Mouse (Mus musculus) B cell, adult 2 months (primary cell): ENCODE data around the gene Slc17a7.
"Not testable (repeated sequence)": the region's sequence is repeated elsewhere in the genome, so short reads cannot be mapped to it uniquely, and the experiment has no call there.

Source experiments
- DNase-seq, 2 experiments: peaks; one replicate each; pipeline ENCODE4 v3.0.0; 2022

Slc17a7 gene

GRCm38 (mm10) chr7:45154993-45155514 is 8.7 kb upstream of the Slc17a7 start:
- peak; percentile 71 for DNase-seq

DNA sequence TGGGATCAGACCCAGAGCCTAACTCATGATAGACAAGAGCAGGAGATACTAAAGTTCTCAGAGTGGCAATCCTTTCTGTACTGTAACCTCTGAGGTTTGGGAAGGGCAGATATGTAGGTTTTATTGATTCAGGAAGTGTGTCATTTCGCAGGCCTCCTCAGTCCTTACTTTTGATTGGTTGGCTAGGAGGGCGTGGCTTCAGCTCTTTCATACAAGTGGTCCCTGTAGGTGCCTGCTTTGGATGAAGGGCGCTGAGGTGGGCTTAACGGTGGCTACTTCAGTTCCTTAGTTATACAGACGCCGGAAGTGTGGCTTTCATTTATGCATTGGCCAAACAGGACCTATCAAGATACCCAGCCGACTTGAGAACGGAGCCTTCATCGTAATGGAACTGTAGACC is 8.2 kb upstream of the Slc17a7 start:
- no peak for DNase-seq

- DNase-seq: no peak
Measured at GRCm38 (mm10) chr7:45156206-45156605, 7.5 kb upstream of the Slc17a7 start.

DNA sequence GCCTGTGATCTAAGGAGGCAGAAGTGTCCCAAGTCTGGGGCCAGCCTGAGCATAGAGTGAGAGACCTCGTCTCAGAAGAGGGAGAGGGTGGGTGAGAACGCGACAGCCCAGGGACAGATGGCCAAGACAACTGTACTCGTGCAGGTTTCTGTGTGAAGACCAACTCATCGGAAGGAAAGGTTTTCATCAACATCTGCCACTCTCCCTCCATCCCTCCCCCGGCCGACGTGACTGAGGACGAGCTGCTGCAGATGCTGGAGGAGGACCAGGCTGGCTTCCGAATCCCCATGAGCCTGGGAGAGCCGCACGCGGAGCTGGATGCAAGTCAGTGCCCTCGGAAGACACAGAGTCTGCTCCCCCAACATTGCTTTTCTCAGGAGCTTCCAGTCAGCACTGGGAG is 6.3 kb upstream of the Slc17a7 start:
- DNase-seq: no peak

GRCm38 (mm10) chr7:45158991-45159390 is 4.8 kb upstream of the Slc17a7 start:
- DNase-seq: no peak

DNA sequence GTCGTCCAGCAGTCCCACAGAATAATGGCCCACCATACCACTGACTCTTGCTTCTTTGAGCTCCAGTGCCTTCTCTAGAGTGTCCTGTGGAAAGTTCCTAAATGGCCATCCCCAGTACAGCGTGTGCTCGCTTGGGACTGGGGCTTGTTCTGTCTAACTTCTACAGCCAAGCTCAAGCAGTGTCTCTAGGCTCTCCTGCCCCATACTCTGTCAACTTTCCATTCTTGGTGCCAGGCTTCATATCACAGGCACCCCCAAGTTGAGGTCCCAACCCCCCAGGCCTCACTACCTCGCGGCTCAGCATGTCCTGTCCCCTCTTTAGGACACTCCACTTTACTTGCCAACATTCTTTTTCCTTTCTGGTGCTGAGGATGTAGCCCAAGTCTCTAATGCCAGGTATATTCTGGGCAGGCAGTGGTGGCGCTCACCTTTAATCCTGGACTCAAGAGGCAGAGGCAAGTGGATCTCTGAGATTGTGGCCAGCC is 3.4 kb upstream of the Slc17a7 start:
- no peak for DNase-seq

DNA sequence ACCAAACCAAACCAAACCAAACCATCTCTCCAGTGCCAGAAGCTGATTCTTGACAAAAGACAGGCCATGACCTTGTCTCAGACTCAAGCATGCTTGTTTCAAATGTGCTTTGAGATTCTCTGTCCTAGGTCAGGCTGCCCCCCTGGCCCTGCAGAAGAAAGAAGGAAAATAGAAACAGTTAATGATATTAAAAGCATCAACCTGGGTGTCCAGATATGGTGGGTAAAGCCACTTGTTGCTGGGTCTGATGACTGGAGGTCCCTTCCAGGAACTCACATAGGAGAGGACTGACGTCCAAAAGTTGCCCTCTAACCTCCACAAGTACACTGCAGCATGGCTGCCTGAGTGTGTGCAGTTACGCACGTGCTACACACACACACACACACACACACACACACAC is 2.9 kb upstream of the Slc17a7 start:
- no peak for DNase-seq

DNA sequence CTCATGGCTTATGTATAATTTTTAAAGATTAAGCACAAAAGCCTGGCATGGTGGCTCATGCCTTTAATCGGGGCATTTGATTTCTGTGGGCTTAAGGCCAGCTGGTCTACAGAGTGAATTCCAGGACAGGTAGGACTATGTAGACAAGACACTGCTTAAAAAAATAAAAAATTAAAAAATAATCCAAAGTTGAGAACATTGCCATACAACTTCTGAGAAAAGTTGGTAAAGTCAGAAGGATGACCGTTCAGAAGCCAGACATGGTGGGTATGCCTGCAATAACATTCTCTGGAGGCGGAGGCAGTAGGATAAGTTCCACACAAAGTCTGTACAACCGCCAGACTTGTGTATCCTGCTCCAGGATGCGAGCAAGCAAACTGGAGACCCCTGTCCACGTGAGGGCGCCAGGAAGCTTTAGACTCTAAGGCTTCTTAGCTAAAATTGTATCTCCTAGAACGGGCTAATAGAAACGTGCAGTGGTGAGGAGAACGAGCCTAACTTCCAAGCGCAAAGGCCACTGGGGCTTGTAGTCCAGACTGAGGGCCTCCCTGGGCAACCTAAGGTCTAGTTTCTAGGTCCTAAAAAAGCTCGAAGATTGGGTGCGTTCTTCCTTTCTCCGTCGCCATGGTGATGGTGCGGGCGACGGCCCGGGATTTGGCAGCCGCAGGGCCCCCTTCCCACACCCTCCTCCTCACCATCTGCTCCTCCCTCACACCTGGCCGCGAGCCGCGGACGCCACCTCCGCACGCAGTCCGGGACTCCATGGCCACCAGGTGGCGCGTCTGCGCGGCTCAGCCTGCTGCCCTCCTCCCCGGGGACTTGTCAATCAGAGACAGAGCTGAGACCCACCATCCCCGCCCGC is 1.9 kb upstream of the Slc17a7 start:
- DNase-seq: peak; percentile 93 to 94

DNA sequence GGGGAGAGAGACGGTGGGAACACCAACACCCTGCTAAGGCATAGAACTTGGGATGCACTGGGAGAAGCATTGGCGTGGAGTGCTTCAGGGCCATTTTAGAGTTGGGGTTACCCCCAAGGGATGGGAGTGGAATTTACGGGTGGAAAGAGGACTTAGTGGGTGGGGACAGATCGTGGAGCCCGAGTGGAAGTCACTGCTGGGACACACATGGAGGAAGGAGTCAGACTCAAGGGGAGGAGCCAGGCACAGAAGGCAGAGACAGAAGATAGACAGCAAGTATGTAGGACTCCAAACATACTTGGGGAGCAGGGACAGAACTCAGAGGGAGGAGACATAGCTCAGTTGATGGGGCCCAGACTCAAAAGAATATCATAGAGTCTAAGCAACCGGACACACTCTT is 1.2 kb upstream of the Slc17a7 start:
- DNase-seq: no peak

- DNase-seq: no peak
Measured at GRCm38 (mm10) chr7:45162996-45163615, 643 bp upstream of the Slc17a7 start.

DNA sequence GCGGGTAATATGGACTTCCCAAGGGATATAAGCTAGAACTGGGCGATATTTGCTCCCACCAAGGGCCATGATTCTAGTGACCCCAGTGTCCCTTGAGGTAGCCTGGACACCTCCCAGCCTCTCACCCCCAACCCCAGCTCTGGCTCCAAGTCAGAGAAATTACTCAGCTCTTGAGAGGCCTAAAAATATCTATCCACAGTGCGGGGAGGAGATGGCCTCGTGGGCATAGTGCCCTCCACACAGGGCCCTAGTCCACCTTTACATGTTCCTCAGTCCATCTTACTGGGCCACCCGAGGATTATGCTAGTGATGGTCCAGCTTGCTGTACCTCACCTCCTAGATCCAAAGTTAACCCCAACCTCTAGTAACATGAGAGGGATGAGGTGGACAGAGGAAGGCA is 1.1 kb downstream of the Slc17a7 start:
- no peak for DNase-seq

GRCm38 (mm10) chr7:45165701-45166100 is 2.0 kb downstream of the Slc17a7 start:
- DNase-seq: no peak

- no peak for DNase-seq
Measured at GRCm38 (mm10) chr7:45166950-45167401, 3.2 kb downstream of the Slc17a7 start.

DNA sequence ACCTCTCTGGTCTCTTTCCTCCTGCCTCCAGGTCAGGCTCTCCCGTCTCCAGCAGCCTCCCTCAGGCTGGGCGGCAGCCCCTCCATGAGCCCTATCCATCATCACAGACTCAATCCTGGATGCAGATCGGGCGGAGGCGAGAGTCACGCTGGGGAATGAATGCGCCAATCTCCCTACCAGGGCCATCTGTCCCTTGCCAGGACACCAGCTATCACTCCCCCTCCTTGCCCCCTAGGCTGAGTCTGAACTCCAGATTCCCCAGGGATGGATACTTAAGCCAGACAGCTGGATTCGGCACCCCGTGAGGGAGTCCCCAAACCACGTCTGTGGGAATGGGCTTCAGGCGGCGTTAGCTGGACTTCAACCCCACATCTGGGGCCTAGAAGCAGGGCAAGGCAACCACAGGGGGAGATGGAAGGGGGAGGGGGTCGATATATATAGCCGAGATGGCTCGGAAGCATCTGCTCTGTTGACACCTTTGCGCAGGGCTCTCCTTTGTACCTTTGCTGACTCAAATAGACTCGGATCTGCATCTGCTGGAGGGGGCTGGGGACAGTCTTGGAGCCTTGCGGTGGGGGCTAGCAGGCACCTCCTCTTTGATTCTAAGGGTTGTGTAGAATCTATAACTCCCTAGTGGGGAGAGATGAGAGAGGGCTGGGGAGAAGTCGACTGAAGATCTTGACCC is 4.2 kb downstream of the Slc17a7 start:
- no peak for DNase-seq

GRCm38 (mm10) chr7:45168656-45169055 is 4.9 kb downstream of the Slc17a7 start:
- no peak for DNase-seq

GRCm38 (mm10) chr7:45169495-45169894 is 5.7 kb downstream of the Slc17a7 start:
- peak; percentile 43 to 47 for DNase-seq

- peak; percentile 73 to 74 for DNase-seq
Measured at GRCm38 (mm10) chr7:45172974-45173373, 9.2 kb downstream of the Slc17a7 start.

DNA sequence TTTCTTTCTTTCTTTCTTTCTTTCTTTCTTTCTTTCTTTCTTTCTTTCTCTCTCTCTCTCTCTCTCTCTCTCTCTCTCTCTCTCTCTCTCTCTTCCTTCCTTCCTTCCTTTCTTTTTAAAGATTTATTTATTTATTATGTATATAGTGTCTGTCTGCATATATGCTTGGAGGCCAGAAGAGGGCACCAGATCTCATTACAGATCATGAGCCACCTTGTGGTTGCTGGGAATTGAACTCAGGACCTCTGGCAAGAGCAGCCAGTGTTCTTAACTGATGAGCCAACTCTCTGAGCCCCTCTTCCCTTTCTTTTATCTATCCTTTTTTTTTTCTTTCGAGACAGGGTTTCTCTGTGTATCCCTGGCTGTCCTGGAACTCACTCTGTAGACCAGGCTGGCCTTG is 10.0 kb downstream of the Slc17a7 start:
- not testable (repeated sequence) for DNase-seq

GRCm38 (mm10) chr7:45174567-45175280 is 11.0 kb downstream of the Slc17a7 start:
- no peak for DNase-seq

GRCm38 (mm10) chr7:45175398-45175797 is 11.6 kb downstream of the Slc17a7 start:
- no peak for DNase-seq

DNA sequence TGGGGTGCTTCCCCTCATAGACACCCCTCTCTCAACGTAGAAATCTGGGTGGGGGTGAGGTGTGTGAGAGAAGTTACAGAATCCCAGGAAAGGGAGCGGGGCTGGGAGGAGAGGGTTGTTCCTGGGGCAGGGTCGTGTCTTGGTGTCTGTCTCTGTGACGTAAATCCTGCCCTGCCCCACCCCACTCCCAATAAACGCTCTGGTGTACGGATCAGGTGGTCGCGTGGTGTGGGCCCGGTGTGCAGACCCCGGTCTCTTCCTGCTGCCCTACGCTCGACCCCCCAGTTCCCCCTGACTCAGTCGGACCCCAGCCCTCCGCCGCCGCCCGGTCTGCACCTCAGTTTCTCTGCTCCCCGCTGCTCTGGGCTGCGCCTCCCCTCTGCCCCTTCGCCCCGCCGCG is 12.2 kb downstream of the Slc17a7 start:
- no peak for DNase-seq

- DNase-seq: no peak
Measured at GRCm38 (mm10) chr7:45176356-45176755, 12.6 kb downstream of the Slc17a7 start.

DNA sequence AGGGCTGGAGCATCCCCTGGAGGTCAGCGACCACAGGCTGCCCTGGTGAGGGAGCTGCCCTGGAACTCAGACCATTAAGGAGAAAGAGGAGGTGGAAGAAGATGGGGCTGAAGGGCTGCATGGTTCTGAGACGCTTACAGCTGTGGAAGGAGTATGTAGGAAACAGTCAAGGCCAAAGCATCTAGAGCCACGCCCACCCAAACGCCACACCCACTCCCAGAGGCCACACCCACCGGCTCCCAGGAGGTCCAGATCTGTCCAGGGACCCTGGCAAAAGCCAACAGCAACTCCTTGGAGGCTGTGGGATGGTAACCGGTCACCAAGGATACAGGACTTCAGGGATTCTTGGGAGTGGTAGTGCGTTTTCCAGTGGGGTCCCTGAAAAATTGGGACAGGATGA is 14.8 kb downstream of the Slc17a7 start:
- peak; percentile 56 to 61 for DNase-seq
